Mouse (Mus musculus): ENCODE data around the gene Gm13278. TPM values are rescaled to one million over a fixed set of nuclear protein-coding genes. Genes with fewer than 3 reads are reported as not detected.

Gm13278 gene
- polyA plus RNA-seq (2021; fragmentation: Nextera tagmentation): not detected in 2 replicates
- long read RNA-seq, experiment 1: 0 reads
- long read RNA-seq, experiment 2: 0 reads

GRCm38 (mm10) chr4:88791250-88791649 is at the start of gene Gm13278:
TSS of gene Gm13278 (plus strand) at chr4:88791550.

DNA sequence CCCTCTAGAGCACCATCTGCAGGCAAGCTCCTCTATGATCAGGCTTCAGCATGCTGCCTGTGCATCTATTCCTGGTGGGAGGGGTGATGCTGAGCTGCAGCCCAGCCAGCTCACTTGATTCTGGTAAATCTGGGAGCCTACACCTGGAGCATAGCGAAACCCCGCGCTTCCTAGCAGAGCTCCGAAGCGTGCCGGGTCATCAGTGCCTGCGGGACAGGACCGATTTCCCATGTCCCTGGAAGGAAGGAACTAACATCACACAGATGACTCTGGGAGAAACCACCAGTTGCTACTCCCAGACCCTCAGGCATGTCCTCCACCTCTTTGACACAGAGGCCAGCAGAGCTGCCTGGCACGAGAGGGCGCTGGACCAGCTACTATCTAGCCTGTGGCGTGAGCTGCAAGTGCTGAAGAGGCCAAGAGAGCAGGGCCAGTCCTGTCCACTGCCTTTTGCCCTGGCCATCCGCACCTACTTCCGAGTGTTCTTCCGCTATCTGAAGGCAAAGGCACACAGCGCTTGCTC is 36.5 kb upstream of the Gm13278 start, which contains the start of gene Gm13271:
TSS of gene Gm13271 (plus strand) at position 51 of the 523 bp plus-strand sequence.

GRCm38 (mm10) chr4:88759610-88760268 is 31.6 kb upstream of the Gm13278 start, which contains the start of gene Gm13283:
TSS of gene Gm13283 (plus strand) at chr4:88760119.

DNA sequence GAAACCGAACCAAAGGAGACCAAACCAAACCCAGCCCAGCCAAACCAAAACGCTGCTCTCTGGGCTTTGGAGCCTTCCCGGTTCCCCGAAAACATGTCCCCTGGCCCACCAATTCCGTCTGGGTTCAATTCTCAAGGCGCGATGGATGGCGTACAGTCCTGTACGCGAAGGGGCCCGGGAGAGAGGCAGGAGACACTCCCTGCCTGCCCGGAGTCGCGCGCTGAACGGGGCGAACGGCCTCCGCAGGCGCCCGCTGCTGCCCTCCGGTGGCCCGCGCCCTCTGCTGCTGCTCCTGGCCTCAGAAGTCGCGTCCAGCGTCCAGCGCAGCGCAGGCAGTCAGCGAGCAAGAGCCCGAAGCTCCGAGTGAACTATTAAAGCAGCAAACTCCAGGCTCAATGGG is 17.8 kb upstream of the Gm13278 start, which contains the start of gene Gm13290:
TSS of gene Gm13290 (plus strand) at position 301 of the 400 bp plus-strand sequence.

GRCm38 (mm10) chr4:88776622-88777021 is 14.7 kb upstream of the Gm13278 start, which contains the start of gene Gm13289:
TSS of gene Gm13289 (plus strand) at chr4:88776922.

GRCm38 (mm10) chr4:88779550-88779949 is 11.8 kb upstream of the Gm13278 start, which contains the start of gene Gm13272:
TSS of gene Gm13272 (plus strand) at chr4:88779850.

DNA sequence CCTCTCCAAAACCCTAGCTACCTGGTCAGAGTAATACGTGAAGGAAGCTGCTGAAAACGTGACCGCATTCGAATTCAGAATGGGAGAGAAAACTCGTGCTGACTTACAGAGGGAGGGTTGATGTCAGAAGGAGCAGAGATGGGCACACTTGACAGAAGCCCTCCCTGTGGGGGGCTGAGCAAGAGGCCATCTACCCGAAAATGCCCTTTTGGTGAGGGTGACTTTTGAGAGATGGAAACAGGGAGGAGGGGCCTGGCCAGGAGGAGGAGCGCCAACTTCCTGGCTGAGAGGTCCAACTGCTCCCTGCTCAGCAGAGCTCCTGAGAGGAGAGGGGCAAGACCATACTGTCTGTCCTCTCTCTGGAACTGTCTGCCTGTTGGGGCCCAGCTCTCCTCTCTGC is 9.5 kb upstream of the Gm13278 start, which contains the start of gene Ifnz:
TSS of gene Ifnz (plus strand) at position 301 of the 400 bp plus-strand sequence.

DNA sequence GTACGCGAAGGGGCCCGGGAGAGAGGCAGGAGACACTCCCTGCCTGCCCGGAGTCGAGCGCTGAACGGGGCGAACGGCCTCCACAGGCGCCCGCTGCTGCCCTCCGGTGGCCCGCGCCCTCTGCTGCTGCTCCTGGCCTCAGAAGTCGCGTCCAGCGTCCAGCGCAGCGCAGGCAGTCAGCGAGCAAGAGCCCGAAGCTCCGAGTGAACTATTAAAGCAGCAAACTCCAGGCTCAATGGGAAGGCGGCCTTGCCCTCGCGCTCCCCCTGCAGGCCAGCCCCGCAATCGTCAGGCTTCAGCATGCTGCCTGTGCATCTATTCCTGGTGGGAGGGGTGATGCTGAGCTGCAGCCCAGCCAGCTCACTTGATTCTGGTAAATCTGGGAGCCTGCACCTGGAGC is 5.9 kb upstream of the Gm13278 start, which contains the start of gene Gm13276:
TSS of gene Gm13276 (plus strand) at position 301 of the 400 bp plus-strand sequence.

DNA sequence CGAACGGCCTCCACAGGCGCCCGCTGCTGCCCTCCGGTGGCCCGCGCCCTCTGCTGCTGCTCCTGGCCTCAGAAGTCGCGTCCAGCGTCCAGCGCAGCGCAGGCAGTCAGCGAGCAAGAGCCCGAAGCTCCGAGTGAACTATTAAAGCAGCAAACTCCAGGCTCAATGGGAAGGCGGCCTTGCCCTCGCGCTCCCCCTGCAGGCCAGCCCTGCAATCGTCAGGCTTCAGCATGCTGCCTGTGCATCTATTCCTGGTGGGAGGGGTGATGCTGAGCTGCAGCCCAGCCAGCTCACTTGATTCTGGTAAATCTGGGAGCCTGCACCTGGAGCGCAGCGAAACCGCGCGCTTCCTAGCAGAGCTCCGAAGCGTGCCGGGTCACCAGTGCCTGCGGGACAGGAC is 2.9 kb upstream of the Gm13278 start, which contains the start of gene Gm13277:
TSS of gene Gm13277 (plus strand) at position 231 of the 400 bp plus-strand sequence.

GRCm38 (mm10) chr4:88793936-88794675 is 2.8 kb downstream of the Gm13278 start, which contains the start of gene Gm13275:
TSS of gene Gm13275 (plus strand) at chr4:88794487.

GRCm38 (mm10) chr4:88797097-88797496 is 5.7 kb downstream of the Gm13278 start, which contains the start of gene Gm13279:
TSS of gene Gm13279 (plus strand) at chr4:88797397.

DNA sequence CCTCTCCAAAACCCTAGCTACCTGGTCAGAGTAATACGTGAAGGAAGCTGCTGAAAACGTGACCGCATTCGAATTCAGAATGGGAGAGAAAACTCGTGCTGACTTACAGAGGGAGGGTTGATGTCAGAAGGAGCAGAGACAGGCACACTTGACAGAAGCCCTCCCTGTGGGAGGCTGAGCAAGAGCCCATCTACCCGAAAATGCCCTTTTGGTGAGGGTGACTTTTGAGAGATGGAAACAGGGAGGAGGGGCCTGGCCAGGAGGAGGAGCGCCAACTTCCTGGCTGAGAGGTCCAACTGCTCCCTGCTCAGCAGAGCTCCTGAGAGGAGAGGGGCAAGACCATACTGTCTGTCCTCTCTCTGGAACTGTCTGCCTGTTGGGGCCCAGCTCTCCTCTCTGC is 8.0 kb downstream of the Gm13278 start, which contains the start of gene Gm13285:
TSS of gene Gm13285 (plus strand) at position 301 of the 400 bp plus-strand sequence.

GRCm38 (mm10) chr4:88802954-88803353 is 11.6 kb downstream of the Gm13278 start, which contains the start of gene Gm13287:
TSS of gene Gm13287 (plus strand) at chr4:88803254.

DNA sequence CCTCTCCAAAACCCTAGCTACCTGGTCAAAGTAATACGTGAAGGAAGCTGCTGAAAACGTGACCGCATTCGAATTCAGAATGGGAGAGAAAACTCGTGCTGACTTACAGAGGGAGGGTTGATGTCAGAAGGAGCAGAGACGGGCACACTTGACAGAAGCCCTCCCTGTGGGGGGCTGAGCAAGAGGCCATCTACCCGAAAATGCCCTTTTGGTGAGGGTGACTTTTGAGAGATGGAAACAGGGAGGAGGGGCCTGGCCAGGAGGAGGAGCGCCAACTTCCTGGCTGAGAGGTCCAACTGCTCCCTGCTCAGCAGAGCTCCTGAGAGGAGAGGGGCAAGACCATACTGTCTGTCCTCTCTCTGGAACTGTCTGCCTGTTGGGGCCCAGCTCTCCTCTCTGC is 13.9 kb downstream of the Gm13278 start, which contains the start of gene Gm13288:
TSS of gene Gm13288 (plus strand) at position 301 of the 400 bp plus-strand sequence.

DNA sequence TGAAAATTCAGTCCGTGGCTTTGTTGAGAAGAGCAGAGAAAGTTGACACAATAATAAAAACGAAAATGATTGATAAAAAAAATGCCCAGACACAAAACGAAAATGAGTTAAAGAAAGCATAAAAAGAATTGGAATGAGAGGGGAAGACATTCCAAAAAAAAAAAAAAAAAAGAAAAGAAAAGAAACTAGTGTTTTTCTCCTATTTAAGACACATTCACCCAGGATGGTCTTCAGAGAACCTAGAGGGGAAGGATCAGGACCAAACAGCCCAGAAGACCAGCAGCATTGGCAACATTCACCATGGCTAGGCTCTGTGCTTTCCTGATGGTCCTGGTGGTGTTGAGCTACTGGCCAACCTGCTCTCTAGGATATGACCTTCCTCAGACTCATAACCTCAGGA is 24.6 kb downstream of the Gm13278 start, which contains the start of gene Ifna7:
TSS of gene Ifna7 (plus strand) at position 301 of the 400 bp plus-strand sequence.

GRCm38 (mm10) chr4:88819659-88820058 is 28.3 kb downstream of the Gm13278 start, which contains the start of gene Ifna11:
TSS of gene Ifna11 (plus strand) at chr4:88819959.

DNA sequence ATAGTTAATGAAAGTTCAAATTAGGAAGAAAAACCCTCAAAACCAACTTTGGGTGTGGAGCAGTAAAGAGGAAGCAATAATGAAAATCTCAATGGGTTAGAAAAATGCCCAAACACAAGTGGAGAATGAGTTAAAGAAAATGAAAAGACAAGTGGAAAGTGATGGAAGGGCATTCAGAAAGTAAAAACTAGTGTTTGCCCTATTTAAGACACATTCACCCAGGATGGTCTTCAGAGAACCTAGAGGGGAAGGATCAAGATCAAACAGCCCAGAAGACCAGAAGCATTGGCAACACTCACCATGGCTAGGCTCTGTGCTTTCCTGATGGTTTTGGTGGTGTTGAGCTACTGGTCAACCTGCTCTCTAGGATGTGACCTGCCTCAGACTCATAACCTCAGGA is 35.8 kb downstream of the Gm13278 start, which contains the start of gene Ifna6:
TSS of gene Ifna6 (plus strand) at position 301 of the 400 bp plus-strand sequence.

DNA sequence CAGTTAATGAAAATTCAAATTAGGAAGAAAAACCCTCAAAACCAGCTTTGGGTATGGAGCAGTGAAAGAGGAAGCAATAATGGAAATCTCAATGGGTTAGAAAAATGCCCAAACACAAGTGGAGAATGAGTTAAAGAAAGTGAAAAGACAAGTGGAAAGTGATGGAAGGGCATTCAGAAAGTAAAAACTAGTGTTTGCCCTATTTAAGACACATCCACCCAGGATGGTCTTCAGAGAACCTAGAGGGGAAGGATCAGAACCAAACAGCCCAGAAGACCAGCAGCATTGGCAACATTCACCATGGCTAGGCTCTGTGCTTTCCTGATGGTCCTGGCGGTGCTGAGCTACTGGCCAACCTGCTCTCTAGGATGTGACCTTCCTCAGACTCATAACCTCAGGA is 43.9 kb downstream of the Gm13278 start, which contains the start of gene Ifna5:
TSS of gene Ifna5 (plus strand) at position 301 of the 400 bp plus-strand sequence.

DNA sequence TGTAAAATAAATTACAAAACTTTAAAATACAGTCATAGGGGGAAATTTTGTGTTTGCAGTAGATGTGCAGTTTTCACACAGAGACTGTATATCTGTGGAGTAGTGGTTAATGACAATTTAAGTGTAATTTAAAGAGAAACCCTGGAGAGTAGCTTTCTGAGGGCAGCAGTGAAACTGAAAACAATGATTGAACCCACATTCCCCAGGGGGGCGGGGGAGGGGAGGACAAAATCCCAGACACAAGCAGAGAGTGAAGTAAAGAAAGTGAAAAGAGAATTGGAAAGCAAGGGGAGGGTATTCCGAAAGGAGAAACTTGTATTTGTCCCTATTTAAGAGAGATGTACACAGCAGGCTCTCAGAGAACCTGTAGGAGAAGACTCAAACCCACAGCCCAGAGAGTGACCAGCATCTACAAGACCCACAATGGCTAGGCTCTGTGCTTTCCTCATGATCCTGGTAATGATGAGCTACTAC is 50.1 kb downstream of the Gm13278 start, which contains the start of gene Ifna4:
TSS of gene Ifna4 (plus strand) at position 424 of the 474 bp plus-strand sequence.

All from left cerebral cortex, adult 6 months (tissue).